Mouse (Mus musculus) brain, embryonic 14.5 days (tissue): ENCODE measurements at regions not wholly inside any gene's neighbourhood (a gene's known extent, or its start where the extent isn't known, plus 50 kb on each side); places are given as distances from the start of the nearest gene placed in this dataset.

ENCODE experiments used
- CTCF ChIP-seq: fragments of 200-500 bp; IDR thresholded peaks from 2 replicates; pipeline ENCODE4 v1.5.1; 2012; ENCODE audit warnings: inconsistent platforms, mild to moderate bottlenecking, moderate library complexity, borderline replicate concordance; ENCODE audit not compliant: insufficient read depth, insufficient read length; ENCODE audit errors: extremely low read depth
- POLR2A ChIP-seq: fragments of 200-500 bp; IDR thresholded peaks from 2 replicates; pipeline ENCODE4 v1.6.1; 2012; ENCODE audit warnings: mild to moderate bottlenecking, inconsistent platforms, borderline replicate concordance; ENCODE audit not compliant: poor library complexity, insufficient read depth, insufficient read length, severe bottlenecking; ENCODE audit errors: extremely low read depth

GRCm38 (mm10) chr9:117692486-117692885 lies 62.8 kb upstream of the Rbms3 start:
- no peak for TF ChIP-seq CTCF
- no peak for TF ChIP-seq POLR2A
